Mouse (Mus musculus) kidney, adult 10 weeks (tissue): Measurements from ENCODE around the gene St8sia4. TPM values are rescaled to one million over a fixed set of nuclear protein-coding genes. Genes with fewer than 3 reads are reported as not detected.

Source experiments
- polyA plus RNA-seq: library from polyadenylated mRNA; stranded (reverse); fragments of 350-450 nt; fragmentation: Illumina TruSeq; extraction: RNeasy Lipid Tissue Mini Kit (QIAGEN cat#74804); gene quantifications from one replicate; pipeline ENCODE4 v1.2.3, GENCODE M21; 2014; ENCODE audit warnings: low read depth, low replicate concordance

St8sia4 gene
- 5.0 TPM for polyA plus RNA-seq

GRCm38 (mm10) chr1:95667435-95668252 is at the start of gene St8sia4:
St8sia4 (minus strand) TSS chr1:95667571.

